Mouse (Mus musculus) embryonic facial prominence, embryonic 11.5 days (tissue): Measurements from ENCODE around the gene Mtfr1l. TPM values are rescaled to one million over a fixed set of nuclear protein-coding genes. Genes with fewer than 3 reads are reported as not detected.

Experiments used
- ATAC-seq: fragments of 200-750 bp; cut with Nextera tagmentation; replicated peaks from 2 replicates; pipeline ENCODE4 v1.8.0; 2017; ENCODE audit warnings: low read depth; ENCODE audit not compliant: insufficient number of reproducible peaks, low FRiP score, low TSS enrichment
- DNase-seq: peaks from one replicate; pipeline ENCODE4 v3.0.0-alpha.2; 2015; ENCODE audit warnings: low spot score
- H3K27ac ChIP-seq: fragments of 300-500 bp; sonication (generic); replicated peaks from 2 replicates; pipeline ENCODE4 v1.5.1; 2014; ENCODE audit warnings: mild to moderate bottlenecking, low read depth, low read length, control low read depth
- H3K27me3 ChIP-seq: fragments of 300-500 bp; sonication (generic); 2 replicates; pipeline ENCODE4 v1.6.1; 2014; ENCODE audit warnings: mild to moderate bottlenecking, low read length, moderate library complexity, mixed read lengths; ENCODE audit not compliant: control insufficient read depth, insufficient read depth
- H3K36me3 ChIP-seq: fragments of 300-500 bp; sonication (generic); replicated peaks from 2 replicates; pipeline ENCODE4 v1.6.1; 2014; ENCODE audit warnings: low read depth, mild to moderate bottlenecking, low read length, moderate library complexity, mixed read lengths; ENCODE audit not compliant: control insufficient read depth, insufficient read depth
- H3K4me1 ChIP-seq: fragments of 300-500 bp; sonication (generic); 2 replicates; pipeline ENCODE4 v1.6.1; 2014; ENCODE audit warnings: low read length, mixed read lengths; ENCODE audit not compliant: control insufficient read depth, insufficient read depth
- H3K4me2 ChIP-seq: fragments of 300-500 bp; sonication (generic); 2 replicates; pipeline ENCODE4 v1.6.1; 2014; ENCODE audit warnings: low read depth, mild to moderate bottlenecking, control low read depth, low read length, moderate library complexity
- H3K4me3 ChIP-seq: fragments of 300-500 bp; sonication (generic); 2 replicates; pipeline ENCODE4 v1.5.1; 2014; ENCODE audit warnings: low read depth, low read length, control low read depth
- H3K9ac ChIP-seq: fragments of 300-500 bp; sonication (generic); replicated peaks from 2 replicates; pipeline ENCODE4 v1.6.1; 2014; ENCODE audit warnings: mild to moderate bottlenecking, control low read depth, low read length
- H3K9me3 ChIP-seq: fragments of 300-500 bp; sonication (generic); replicated peaks from 2 replicates; pipeline ENCODE4 v1.6.1; 2016; ENCODE audit warnings: mild to moderate bottlenecking, low read length, inconsistent platforms, mixed read lengths; ENCODE audit not compliant: control insufficient read depth
- WGBS: fragments of 180-500 bp; shearing (Covaris S2); extraction: QIAGEN DNeasy Blood & Tissue Kit; methylation state at CpG from one replicate; pipeline ENCODE4 v1.1.7; 2014; 5-methylcytosine and 5-hydroxymethylcytosine counted together
- polyA plus RNA-seq: library from polyadenylated mRNA; unstranded; fragments of >200 nt; fragmentation: Nextera tagmentation; extraction: Ambion mirVana; gene quantifications from 2 replicates; pipeline ENCODE4 v1.2.1, GENCODE M21; 2014

The Mtfr1l gene
- polyA plus RNA-seq, 1 experiment from 2014 or later: 138 TPM

DNA sequence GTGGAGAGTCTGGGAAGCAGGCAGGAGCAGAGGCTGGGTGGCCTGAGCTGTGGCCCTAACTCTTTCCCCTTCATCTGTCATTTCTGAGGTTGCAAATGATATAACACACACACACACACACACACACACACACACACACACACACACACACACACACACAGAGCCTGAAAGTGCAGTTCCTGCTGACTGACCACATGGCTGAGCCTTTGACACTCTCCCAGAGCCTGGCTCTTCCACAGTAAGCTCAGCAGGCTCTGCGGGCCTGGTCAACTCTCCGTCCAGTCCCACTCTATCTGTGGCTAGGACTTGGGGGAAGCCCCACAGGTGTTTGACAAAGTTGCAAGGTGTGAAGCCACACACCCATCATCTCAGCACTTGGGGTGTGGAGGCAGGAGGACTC is 42.1 kb upstream of the Mtfr1l start:
- H3K9me3 ChIP-seq: no peaks in the 10 kb centered on the region
- no peak overlapping the region for H3K4me3 ChIP-seq
- DNase-seq (no peak), ATAC-seq (no peak)
- H3K4me2 ChIP-seq: no peak overlapping the region
- H3K36me3 ChIP-seq: no peaks in the 10 kb centered on the region
- no peak overlapping the region for H3K27ac ChIP-seq
- WGBS: 86% methylated on average over 2 of the region's 2 CpGs
- H3K4me1 ChIP-seq: peaks cover 4% of the 10 kb centered on the region; the same call in 1 of the 2 replicates
- H3K27me3 ChIP-seq: no peaks in the 10 kb centered on the region
- H3K9ac ChIP-seq: no peak overlapping the region

DNA sequence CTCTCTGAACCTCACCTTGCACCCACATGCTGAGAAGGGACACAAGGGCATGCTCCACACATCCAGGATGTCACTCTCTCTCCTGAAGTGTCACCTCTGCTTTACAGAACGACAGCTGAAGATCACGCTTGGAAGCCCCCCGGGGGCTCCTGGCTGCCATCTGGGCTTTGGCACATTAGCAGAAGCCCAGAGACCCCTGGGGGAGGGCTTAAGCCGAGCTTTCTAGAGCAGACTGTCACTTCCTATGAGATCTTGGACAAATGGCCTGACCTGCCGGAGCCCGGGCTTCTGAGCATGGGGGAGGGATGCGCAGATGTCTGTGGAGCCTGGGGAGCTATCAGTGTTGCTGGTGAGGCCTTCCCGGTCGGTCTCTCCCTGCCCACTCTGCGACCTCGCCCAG is 40.3 kb upstream of the Mtfr1l start:
- Histone ChIP-seq H3K36me3 (no peaks in the 10 kb centered on the region), H3K4me2 (no peak overlapping the region), H3K4me1 (peaks cover 4% of the 10 kb centered on the region; the same call in 1 of the 2 replicates), H3K4me3 (no peak overlapping the region), H3K27ac (no peak overlapping the region), H3K9ac (no peak overlapping the region), H3K9me3 (no peaks in the 10 kb centered on the region), H3K27me3 (no peaks in the 10 kb centered on the region)
- WGBS: 48% methylated on average over 11 of the region's 11 CpGs
- DNase-seq (no peak), ATAC-seq (no peak)

DNA sequence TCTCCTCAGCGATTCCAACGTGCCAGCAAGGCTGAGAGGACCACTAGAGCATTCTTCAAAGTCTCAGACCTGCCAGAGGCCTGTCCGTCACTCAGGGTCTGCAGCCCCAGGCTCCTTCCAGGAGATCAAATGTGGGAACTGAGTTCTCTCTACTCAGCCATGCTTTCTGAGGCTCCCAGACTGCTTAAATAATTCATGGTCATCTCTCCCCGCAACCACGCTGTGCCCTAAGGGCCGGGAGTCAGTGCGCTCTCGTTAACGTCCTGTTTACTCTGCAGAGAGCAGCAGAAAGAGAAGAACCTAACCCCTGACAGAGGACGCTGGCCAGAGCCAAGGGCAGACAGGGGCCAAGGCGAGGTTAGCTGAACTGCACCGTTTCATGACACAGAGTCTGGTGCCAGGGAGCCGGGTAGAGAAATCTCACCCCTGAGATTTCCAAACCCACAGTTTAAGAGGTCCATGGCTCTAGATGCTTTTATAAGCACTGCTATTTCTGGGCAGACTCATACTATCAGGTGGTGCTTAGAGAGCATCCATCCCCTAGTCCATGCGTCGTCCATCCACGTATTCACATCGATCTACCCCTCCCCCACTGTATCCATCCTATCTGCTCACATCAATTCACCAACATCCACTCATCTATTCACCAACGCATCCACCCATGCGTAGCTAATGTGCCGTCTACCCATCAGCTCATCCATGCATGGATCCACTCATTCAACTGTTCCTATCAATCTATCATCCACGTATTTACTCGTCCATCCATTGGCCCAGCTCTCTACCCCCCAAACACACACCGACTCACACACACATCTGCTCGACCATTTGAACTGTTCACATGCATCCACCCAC is 37.5 kb upstream of the Mtfr1l start:
- no peak overlapping the region for H3K4me3 ChIP-seq
- no peaks in the 10 kb centered on the region for H3K9me3 ChIP-seq
- no peak overlapping the region for H3K27ac ChIP-seq
- H3K4me1 ChIP-seq: no peaks in the 10 kb centered on the region
- no peaks in the 10 kb centered on the region for H3K27me3 ChIP-seq
- no peaks in the 10 kb centered on the region for H3K36me3 ChIP-seq
- no peak for DNase-seq
- H3K9ac ChIP-seq: no peak overlapping the region
- ATAC-seq: no peak
- no peak overlapping the region for H3K4me2 ChIP-seq
- WGBS: 81% methylated on average over 24 of the region's 24 CpGs

DNA sequence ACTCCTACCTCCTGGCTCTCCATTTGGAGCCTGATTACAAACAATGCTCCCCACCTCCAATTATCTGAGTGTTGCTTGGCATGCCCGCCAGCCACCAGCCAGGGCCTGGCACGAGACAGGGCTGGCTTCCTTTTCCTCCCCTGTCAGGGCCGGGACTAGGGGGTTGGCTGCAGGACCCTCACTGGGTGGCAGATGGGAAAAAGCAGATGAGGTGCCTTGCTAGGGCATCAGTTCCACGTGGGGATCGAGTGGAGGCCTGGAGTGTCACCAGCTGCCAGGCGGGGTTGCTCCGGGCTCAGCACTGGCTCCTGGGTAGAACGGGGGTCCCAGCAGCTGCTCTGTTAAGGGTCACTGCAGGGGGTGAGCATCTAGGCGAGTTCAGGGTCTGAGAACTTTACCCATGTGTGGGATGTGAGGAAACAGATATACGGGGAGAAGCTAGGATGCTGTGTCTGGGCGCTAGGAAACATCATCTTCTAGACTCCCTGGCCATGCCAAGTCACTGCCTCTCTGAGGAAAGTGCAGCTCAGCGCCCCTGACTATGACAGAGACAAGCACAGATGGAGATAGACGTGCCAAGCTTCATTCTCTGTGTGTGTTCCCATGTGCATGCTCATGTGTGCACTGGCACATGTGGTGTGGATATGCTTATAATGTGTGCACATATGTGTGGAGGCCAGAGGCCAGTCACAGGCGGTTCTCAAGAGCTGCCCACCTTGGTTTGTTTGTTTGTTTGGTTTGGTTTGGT is 35.7 kb upstream of the Mtfr1l start:
- no peaks in the 10 kb centered on the region for H3K4me1 ChIP-seq
- 81% methylated on average over 14 of the region's 14 CpGs for WGBS
- H3K36me3 ChIP-seq: no peaks in the 10 kb centered on the region
- no peak overlapping the region for H3K4me3 ChIP-seq
- DNase-seq (no peak), ATAC-seq (no peak)
- no peak overlapping the region for H3K9ac ChIP-seq
- no peaks in the 10 kb centered on the region for H3K27me3 ChIP-seq
- no peaks in the 10 kb centered on the region for H3K9me3 ChIP-seq
- no peak overlapping the region for H3K27ac ChIP-seq
- no peak overlapping the region for H3K4me2 ChIP-seq

DNA sequence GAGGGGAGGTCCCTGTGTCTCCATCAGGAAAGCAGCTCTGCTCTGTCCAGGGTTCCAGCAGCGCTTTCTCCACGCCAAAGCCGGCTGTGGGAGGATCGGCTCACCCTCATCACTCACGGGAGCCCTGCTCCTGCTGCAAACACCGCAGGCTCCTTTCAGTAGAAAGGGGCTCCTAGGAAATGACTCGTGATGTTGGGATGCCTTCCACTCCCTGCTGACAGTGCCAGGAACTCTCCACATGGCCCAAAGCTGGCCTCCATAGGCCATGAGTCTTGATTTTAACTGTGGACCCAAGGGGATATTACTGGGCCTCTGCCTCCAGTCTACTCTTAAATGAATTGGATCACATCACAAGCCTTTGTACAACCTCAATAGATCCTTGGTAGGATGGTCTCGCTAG is 34.6 kb upstream of the Mtfr1l start:
- no peaks in the 10 kb centered on the region for H3K4me1 ChIP-seq
- DNase-seq (no peak), ATAC-seq (no peak)
- WGBS: 81% methylated on average over 8 of the region's 8 CpGs
- no peak overlapping the region for H3K4me2 ChIP-seq
- no peak overlapping the region for H3K27ac ChIP-seq
- no peak overlapping the region for H3K9ac ChIP-seq
- H3K27me3 ChIP-seq: no peaks in the 10 kb centered on the region
- no peaks in the 10 kb centered on the region for H3K36me3 ChIP-seq
- H3K4me3 ChIP-seq: no peak overlapping the region
- H3K9me3 ChIP-seq: no peaks in the 10 kb centered on the region

DNA sequence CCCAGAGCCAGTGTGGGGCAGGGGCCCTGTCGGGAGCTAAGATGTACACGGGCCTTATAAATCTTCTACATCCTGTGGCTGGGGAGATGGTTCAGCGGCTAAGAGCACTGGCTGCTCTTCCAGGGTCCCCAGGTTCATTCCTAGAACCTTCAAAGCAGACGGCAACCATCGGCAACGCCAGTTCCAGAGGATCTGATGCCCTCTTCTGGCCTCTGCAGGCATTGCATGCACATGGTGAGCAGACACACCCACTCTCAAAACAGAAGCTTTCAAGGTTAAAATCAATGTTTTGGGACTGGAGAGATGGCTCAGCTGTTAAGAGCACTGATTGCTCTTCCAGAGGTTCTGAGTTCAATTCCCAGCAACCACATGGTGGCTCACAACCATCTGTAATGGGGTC is 34.0 kb upstream of the Mtfr1l start:
- no peak overlapping the region for H3K4me2 ChIP-seq
- DNase-seq (no peak), ATAC-seq (no peak)
- no peaks in the 10 kb centered on the region for H3K9me3 ChIP-seq
- H3K36me3 ChIP-seq: no peaks in the 10 kb centered on the region
- no peaks in the 10 kb centered on the region for H3K4me1 ChIP-seq
- H3K27ac ChIP-seq: no peak overlapping the region
- no peak overlapping the region for H3K9ac ChIP-seq
- H3K4me3 ChIP-seq: no peak overlapping the region
- WGBS: 68% methylated on average over 6 of the region's 6 CpGs
- no peaks in the 10 kb centered on the region for H3K27me3 ChIP-seq

DNA sequence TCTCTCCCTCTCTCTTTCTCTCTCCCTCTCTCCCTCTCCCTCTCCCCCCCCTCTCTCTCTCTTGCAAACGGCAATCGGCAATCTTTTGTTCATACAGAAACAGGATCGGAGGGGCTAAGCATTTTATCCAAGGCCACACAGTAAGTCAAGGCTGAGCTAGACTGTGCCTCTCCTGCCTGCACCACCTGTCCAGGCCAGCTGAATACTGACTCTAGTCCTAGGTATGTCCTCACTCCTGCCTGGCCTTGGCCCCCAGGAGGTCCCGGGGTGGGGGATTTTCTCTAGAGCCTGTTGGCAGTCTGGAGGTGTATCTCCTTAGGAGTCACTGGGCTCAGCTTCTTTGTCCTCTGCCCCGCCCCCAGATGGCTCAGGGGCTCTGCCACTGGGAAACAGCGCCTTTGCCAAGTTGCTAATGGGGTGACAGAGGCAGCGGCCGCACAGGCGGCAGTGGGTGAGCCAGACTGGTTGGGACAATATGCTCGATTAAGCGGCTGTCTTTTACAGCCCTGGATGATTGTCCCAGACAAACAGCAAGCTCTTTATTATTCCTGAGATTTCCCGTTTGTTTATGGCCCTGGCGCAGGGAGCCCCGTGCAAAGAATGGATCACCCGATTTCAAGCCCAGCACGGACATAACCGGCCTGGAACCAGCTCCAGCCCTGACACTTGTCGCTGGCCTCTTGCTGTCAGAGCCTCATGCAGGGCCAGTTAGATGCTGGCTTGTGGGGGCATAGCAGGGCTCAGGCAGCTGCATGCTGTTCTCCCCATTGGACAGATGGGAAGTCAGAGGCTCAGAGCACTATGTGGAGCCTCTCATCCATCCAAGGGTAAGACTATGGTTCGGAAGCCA is 32.4 kb upstream of the Mtfr1l start:
- Histone ChIP-seq H3K27me3 (no peaks in the 10 kb centered on the region), H3K36me3 (no peaks in the 10 kb centered on the region), H3K9me3 (no peaks in the 10 kb centered on the region), H3K4me2 (no peak overlapping the region), H3K27ac (no peak overlapping the region), H3K9ac (no peak overlapping the region; the same call in 1 of the 2 replicates), H3K4me3 (no peak overlapping the region), H3K4me1 (no peaks in the 10 kb centered on the region)
- ATAC-seq (no peak), DNase-seq (no peak)
- 41% methylated on average over 19 of the region's 19 CpGs for WGBS
